Mouse (Mus musculus) forebrain, embryonic 14.5 days (tissue): ENCODE results near the gene Rcc2. TPM values are rescaled to one million over a fixed set of nuclear protein-coding genes. Genes with fewer than 3 reads are reported as not detected.

Experiments
- ATAC-seq: fragments of 200-750 bp; cut with Nextera tagmentation; 2 replicates; pipeline ENCODE4 v1.8.0; 2017; ENCODE audit warnings: mild to moderate bottlenecking, moderate library complexity
- DNase-seq: peaks from one replicate; pipeline ENCODE4 v3.0.0-alpha.2; 2015; ENCODE audit warnings: low spot score
- H3K27ac ChIP-seq: fragments of 300-500 bp; sonication (generic); 2 replicates; pipeline ENCODE4 v1.5.1; 2014; ENCODE audit warnings: low read depth, mild to moderate bottlenecking, control low read depth, low read length, moderate library complexity
- H3K27me3 ChIP-seq: fragments of 300-500 bp; sonication (generic); replicated peaks from 2 replicates; pipeline ENCODE4 v1.6.1; 2014; ENCODE audit warnings: low read length, control low read depth, mixed read lengths; ENCODE audit not compliant: control insufficient read depth, insufficient read depth
- H3K36me3 ChIP-seq: fragments of 300-500 bp; sonication (generic); 2 replicates; pipeline ENCODE4 v1.6.1; 2014; ENCODE audit warnings: low read length, control low read depth; ENCODE audit not compliant: control insufficient read depth, insufficient read depth
- H3K4me1 ChIP-seq: fragments of 300-500 bp; sonication (generic); 2 replicates; pipeline ENCODE4 v1.6.1; 2014; ENCODE audit warnings: antibody characterized with exemption, low read length, control low read depth; ENCODE audit not compliant: control insufficient read depth, insufficient read depth
- H3K4me2 ChIP-seq: fragments of 300-500 bp; sonication (generic); 2 replicates; pipeline ENCODE4 v1.6.1; 2014; ENCODE audit warnings: mild to moderate bottlenecking, control low read depth, low read length
- H3K4me3 ChIP-seq: fragments of 300-500 bp; sonication (generic); 2 replicates; pipeline ENCODE4 v1.5.1; 2014; ENCODE audit warnings: low read depth, low read length, control low read depth
- H3K9ac ChIP-seq: fragments of 300-500 bp; sonication (generic); 2 replicates; pipeline ENCODE4 v1.6.1; 2014; ENCODE audit warnings: mild to moderate bottlenecking, low read length, control low read depth, moderate library complexity
- H3K9me3 ChIP-seq: fragments of 300-500 bp; sonication (generic); replicated peaks from 2 replicates; pipeline ENCODE4 v1.6.1; 2016; ENCODE audit warnings: low read length, control low read depth, mixed read lengths; ENCODE audit not compliant: control insufficient read depth
- WGBS: fragments of 180-500 bp; shearing (Covaris S2); extraction: QIAGEN DNeasy Blood & Tissue Kit; methylation state at CpG from one replicate; pipeline ENCODE4 v1.1.7; 2014; 5-methylcytosine and 5-hydroxymethylcytosine counted together
- polyA plus RNA-seq: library from polyadenylated mRNA; unstranded; fragments of >200 nt; fragmentation: Nextera tagmentation; extraction: Ambion mirVana; gene quantifications from 2 replicates; pipeline ENCODE4 v1.2.1, GENCODE M21; 2014

Rcc2 gene
- polyA plus RNA-seq, 1 experiment from 2014 or later, result 32.8 TPM

DNA sequence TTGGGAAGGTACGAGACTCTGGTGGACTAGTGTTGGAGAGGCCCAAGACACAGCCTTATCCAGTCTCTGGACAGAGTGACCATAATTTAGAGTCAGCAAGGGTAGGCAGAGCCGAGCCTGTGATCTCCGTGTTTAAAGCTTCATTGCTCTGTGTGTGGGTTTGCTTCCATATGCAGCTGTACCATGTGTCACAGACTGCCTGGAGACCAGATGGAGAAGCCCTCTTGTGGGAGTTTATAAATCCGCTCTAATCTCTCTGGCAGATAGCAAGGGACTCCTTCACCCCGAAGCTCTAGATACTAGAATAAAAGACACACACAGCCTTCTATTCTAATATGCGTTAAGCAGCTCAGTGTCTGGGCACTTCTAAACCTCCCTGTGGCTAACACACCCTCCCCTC, 24.4 kb downstream of the Rcc2 start:
- no peak overlapping the region for H3K9ac ChIP-seq
- peak; percentile 30; the same call in 1 of the 2 replicates for ATAC-seq

DNA sequence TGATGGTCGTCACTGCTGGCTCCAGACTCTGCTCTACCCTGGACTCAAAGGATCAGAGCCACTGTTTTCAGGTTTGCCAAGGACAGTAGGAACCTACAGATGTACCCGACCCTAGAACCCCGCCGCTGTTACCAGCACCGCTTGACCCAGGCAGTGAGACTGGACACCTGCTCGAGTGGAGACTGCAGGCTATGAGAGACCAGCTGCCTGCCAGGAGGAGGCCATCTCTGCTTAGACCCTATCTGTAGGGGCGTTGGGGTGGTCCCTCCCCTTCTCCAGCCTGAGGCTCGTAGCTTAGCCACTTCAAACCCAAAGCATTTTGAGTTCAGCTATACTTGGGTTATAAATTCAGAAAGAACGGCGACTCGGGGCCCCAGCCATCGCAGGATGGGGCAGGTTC, 26.6 kb downstream of the Rcc2 start:
- Histone ChIP-seq H3K36me3 (peaks cover 27% of the 10 kb centered on the region), H3K9me3 (no peaks in the 10 kb centered on the region), H3K27ac (no peak overlapping the region), H3K4me2 (no peak overlapping the region), H3K4me3 (no peak overlapping the region), H3K9ac (no peak overlapping the region), H3K4me1 (no peaks in the 10 kb centered on the region), H3K27me3 (no peaks in the 10 kb centered on the region)
- DNase-seq, result no peak
- 86% methylated on average over 12 of the region's 12 CpGs for WGBS
- ATAC-seq, result no peak

More for the DNA sequence above, 24.4 kb downstream of the Rcc2 start:
- H3K4me1 ChIP-seq, result no peaks in the 10 kb centered on the region
- no peak overlapping the region for H3K4me2 ChIP-seq
- peaks cover 49% of the 10 kb centered on the region for H3K36me3 ChIP-seq
- WGBS, result 64% methylated on average over 6 of the region's 6 CpGs
- DNase-seq, result peak; percentile 55
- H3K9me3 ChIP-seq, result no peaks in the 10 kb centered on the region
- H3K27me3 ChIP-seq, result no peaks in the 10 kb centered on the region
- H3K4me3 ChIP-seq, result no peak overlapping the region
- H3K27ac ChIP-seq, result peak overlapping the region; percentile 61; the same call in 1 of the 2 replicates

DNA sequence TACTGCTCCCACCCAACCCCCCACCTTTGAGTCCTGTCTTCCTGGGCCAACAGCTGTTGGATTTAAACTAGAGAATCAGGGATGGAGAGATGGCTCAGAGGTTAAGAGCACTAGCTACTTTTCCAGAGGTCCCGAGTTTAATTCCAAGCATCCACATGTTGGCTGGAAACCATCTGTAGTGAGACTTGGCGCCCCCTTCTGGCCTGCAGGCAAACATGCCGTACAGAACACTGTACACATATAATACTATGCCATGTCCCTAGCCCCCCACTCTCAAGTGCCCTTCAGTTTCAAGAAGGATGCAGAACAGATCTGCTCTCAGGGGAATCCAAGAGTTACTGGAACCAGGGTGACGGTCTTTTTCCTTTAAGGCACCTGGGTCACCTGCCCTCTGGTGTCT, 31.3 kb downstream of the Rcc2 start:
- Histone ChIP-seq H3K27me3 (no peaks in the 10 kb centered on the region), H3K27ac (no peak overlapping the region), H3K4me3 (no peak overlapping the region), H3K4me1 (no peaks in the 10 kb centered on the region), H3K9ac (no peak overlapping the region), H3K9me3 (no peaks in the 10 kb centered on the region), H3K4me2 (no peak overlapping the region), H3K36me3 (0 out of 2 replicates have a peak, but pooled peaks cover 3% of the 10 kb centered on the region)
- no peak for DNase-seq
- 76% methylated on average over 4 of the region's 4 CpGs for WGBS
- no peak for ATAC-seq

DNA sequence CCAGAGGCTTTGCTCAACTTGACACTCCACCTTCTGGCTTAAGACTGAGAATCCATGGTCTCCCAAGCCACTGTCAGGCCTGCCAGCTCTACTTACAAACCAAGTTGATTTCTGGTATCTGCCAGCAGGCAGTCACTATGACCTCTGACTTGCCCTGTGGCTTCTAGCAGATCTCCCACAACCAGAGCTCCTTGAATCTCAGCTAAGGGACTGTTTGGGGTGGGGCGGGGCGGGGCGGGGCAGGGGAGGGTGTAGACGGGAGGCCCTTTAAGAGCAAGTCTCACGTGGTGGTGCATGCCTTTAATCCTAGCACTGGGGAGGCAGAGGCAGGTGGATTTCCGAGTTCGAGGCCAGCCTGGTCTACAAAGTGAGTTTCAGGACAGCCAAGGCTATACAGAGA, 32.5 kb downstream of the Rcc2 start:
- no peaks in the 10 kb centered on the region for H3K27me3 ChIP-seq
- no peaks in the 10 kb centered on the region for H3K9me3 ChIP-seq
- ATAC-seq (no peak), DNase-seq (no peak)
- no peaks in the 10 kb centered on the region for H3K36me3 ChIP-seq
- no peak overlapping the region for H3K27ac ChIP-seq
- no peak overlapping the region for H3K4me3 ChIP-seq
- no peak overlapping the region for H3K4me2 ChIP-seq
- H3K9ac ChIP-seq, result no peak overlapping the region
- H3K4me1 ChIP-seq, result no peaks in the 10 kb centered on the region
- WGBS, result 76% methylated on average over 7 of the region's 7 CpGs

DNA sequence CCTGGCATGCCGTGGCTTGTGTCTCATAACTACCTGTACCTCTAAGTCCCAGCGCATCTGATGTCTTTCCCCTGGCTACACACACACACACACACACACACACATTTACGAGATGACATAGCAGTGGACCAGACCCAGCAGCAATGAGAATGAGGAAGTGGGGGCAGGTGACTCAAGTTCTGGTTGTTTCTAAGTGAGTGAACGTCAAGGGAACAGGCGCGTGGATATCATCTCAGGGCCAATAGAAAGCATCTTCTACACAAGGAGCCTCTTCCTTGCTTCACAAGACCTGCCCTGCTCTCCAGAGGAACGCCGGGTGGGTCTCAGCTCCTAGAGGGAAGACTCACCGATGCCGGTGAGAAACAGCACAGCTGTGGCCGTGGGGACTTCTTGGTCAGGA, 40.3 kb downstream of the Rcc2 start:
- Histone ChIP-seq H3K4me1 (no peaks in the 10 kb centered on the region), H3K27ac (no peak overlapping the region), H3K9me3 (no peaks in the 10 kb centered on the region), H3K36me3 (no peaks in the 10 kb centered on the region), H3K9ac (no peak overlapping the region), H3K27me3 (no peaks in the 10 kb centered on the region), H3K4me2 (no peak overlapping the region), H3K4me3 (no peak overlapping the region)
- no peak for DNase-seq
- no peak for ATAC-seq
- WGBS, result 92% methylated on average over 11 of the region's 11 CpGs

DNA sequence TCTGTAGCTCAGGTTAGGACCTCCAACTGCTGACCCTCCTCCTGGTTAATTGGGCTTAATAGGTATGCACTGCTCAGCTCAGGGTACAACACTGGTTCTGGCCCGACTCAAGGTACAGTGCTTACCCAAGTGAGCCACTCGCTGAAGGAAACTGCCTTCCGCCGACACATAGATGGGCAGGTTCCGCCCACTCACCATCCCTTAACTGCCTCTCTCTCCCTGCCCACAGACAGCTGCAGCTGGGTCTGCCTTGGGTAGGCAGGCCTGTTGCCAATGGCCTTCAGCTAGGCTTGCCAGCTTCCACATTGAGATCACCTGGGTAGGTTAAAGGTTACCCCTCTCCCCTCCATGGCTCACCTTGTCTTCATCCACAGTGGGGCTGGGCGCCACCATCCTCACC, 41.1 kb downstream of the Rcc2 start:
- Histone ChIP-seq H3K36me3 (no peaks in the 10 kb centered on the region), H3K9me3 (no peaks in the 10 kb centered on the region), H3K4me3 (no peak overlapping the region), H3K4me2 (no peak overlapping the region), H3K27ac (no peak overlapping the region), H3K9ac (no peak overlapping the region), H3K4me1 (no peaks in the 10 kb centered on the region), H3K27me3 (no peaks in the 10 kb centered on the region)
- ATAC-seq (no peak), DNase-seq (no peak)
- WGBS, result 83% methylated on average over 6 of the region's 6 CpGs

DNA sequence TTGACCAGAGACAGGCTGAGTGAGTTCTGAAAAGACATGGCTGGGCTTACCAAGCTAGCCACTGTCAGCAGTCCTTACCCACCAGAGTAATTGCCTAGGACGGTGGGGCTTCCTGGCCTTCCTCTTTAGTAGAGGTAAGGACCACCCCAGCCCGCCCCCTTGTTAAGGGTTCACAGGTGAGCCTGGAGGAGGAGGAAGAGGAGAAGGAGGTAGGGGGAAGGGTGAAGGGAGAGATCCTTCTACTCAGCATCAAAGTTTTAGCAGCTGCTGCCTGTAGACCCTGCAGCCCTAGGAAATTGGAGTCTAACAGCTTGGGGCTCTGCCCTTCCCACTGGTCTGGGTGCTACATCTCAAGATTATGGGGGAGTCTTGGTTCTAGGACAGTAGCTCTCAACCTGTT, 42.2 kb downstream of the Rcc2 start, which contains the start of gene Padi6:
Padi6 (minus strand) TSS at position 101 of the 400 bp plus-strand sequence.
- Histone ChIP-seq H3K9ac (no peak within 1 kb of the TSS), H3K4me3 (no peak within 1 kb of the TSS), H3K9me3 (no peaks in the 10 kb centered on the region), H3K4me2 (no peak within 1 kb of the TSS), H3K4me1 (no peaks in the 10 kb centered on the region), H3K27ac (no peak within 1 kb of the TSS), H3K36me3 (no peaks in the 10 kb centered on the region), H3K27me3 (no peaks in the 10 kb centered on the region)
- WGBS, result 78% methylated on average over 2 of the region's 2 CpGs
- DNase-seq (no peak), ATAC-seq (no peak)

DNA sequence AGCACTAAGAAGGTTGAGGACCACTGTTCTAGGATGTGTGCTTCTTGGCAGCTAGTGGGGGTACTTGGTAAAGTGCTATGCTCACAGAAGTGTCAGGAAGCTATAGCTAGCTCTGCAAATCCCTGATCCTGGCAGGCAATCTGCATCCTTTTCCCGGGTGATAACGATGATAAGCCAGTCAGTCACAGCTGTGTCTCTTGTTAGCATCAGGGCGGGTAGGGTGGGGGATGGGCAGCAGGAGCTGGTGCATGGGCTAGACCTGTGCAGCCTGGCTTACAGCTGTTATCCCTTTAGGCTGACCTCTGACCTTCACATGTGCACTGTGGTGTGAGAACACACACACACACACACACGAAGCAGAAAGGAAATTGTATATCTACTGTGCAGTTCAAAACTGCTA, 42.7 kb downstream of the Rcc2 start:
- Histone ChIP-seq H3K9me3 (no peaks in the 10 kb centered on the region), H3K9ac (no peak overlapping the region), H3K27me3 (no peaks in the 10 kb centered on the region), H3K4me1 (no peaks in the 10 kb centered on the region), H3K36me3 (no peaks in the 10 kb centered on the region), H3K4me2 (no peak overlapping the region), H3K27ac (no peak overlapping the region), H3K4me3 (no peak overlapping the region)
- WGBS, result 44% methylated on average over 4 of the region's 4 CpGs
- DNase-seq, result peak; percentile 43
- no peak for ATAC-seq

DNA sequence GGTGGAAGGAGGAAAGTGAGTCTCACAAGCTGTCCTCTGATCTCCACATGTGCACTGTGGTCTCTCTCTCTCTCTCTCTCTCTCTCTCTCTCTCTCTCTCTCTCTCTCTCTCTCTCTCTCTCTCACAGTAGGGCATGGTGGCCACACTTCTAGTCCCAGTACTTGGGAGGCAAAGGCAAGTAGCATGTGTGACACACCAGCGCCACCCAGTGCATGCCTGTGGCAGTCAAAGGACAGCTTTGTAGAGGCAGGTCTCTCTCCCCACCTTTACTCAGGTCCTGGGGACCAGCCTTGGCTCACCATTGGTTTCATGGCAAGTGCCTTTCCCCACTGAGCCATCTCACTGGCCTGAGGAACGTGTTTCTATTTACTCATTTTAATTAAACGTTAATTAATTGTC, 44.3 kb downstream of the Rcc2 start:
- no peak overlapping the region for H3K4me2 ChIP-seq
- H3K9me3 ChIP-seq, result no peaks in the 10 kb centered on the region
- no peak overlapping the region for H3K9ac ChIP-seq
- WGBS, result 18% methylated on average over 3 of the region's 3 CpGs
- DNase-seq, result no peak
- no peaks in the 10 kb centered on the region for H3K36me3 ChIP-seq
- no peaks in the 10 kb centered on the region for H3K4me1 ChIP-seq
- H3K27ac ChIP-seq, result no peak overlapping the region
- H3K4me3 ChIP-seq, result no peak overlapping the region
- ATAC-seq, result no peak
- H3K27me3 ChIP-seq, result no peaks in the 10 kb centered on the region
